Mouse (Mus musculus): ENCODE results near the gene Cdk18. TPM values are rescaled to one million over a fixed set of nuclear protein-coding genes. Genes with fewer than 3 reads are reported as not detected.
"Not testable (repeated sequence)": the region's sequence is repeated elsewhere in the genome, so short reads cannot be mapped to it uniquely, and the experiment has no call there.

Gene Cdk18
- polyA plus RNA-seq, 1 experiment from 2014 or later, result 33.7 TPM

GRCm38 (mm10) chr1:132168115-132168767 is 28.8 kb upstream of the Cdk18 start:
- Histone ChIP-seq H3K4me2 (replicated peaks; ENCODE audit: low read depth) (peak overlapping the region; percentile 55), H3K27ac (ENCODE audit: low read depth, low read length) (no peak overlapping the region), H3K4me3 (ENCODE audit: low read depth, low read length) (no peak overlapping the region), H3K27me3 (replicated peaks; ENCODE audit: control insufficient read depth, insufficient read depth, low read length) (0 out of 2 replicates have a peak, but pooled peaks cover 3% of the 10 kb centered on the region), H3K9ac (ENCODE audit: low read depth, low read length) (no peak overlapping the region), H3K9me3 (ENCODE audit: control insufficient read depth) (no peaks in the 10 kb centered on the region), H3K4me1 (replicated peaks; ENCODE audit: control insufficient read depth, insufficient read depth, low read length) (no peaks in the 10 kb centered on the region; the same call in 1 of the 2 replicates), H3K36me3 (ENCODE audit: control insufficient read depth, insufficient read depth) (no peaks in the 10 kb centered on the region)
- 7% methylated on average over 12 of the region's 12 CpGs for WGBS
- no peak for TF ChIP-seq CTCF (IDR thresholded peaks at IDR 0.05; ENCODE audit: low read depth)
- no peak for ATAC-seq

- Histone ChIP-seq H3K4me2 (replicated peaks; ENCODE audit: low read depth) (no peak overlapping the region), H3K4me1 (replicated peaks; ENCODE audit: control insufficient read depth, insufficient read depth, low read length) (no peaks in the 10 kb centered on the region; the same call in 1 of the 2 replicates), H3K4me3 (ENCODE audit: low read depth, low read length) (no peak overlapping the region), H3K36me3 (ENCODE audit: control insufficient read depth, insufficient read depth) (no peaks in the 10 kb centered on the region), H3K27me3 (replicated peaks; ENCODE audit: control insufficient read depth, insufficient read depth, low read length) (0 out of 2 replicates have a peak, but pooled peaks cover 5% of the 10 kb centered on the region), H3K9me3 (ENCODE audit: control insufficient read depth) (no peaks in the 10 kb centered on the region), H3K9ac (ENCODE audit: low read depth, low read length) (no peak overlapping the region), H3K27ac (ENCODE audit: low read depth, low read length) (no peak overlapping the region)
- WGBS, result 66% methylated on average over 3 of the region's 3 CpGs
- peak; percentile 58 for TF ChIP-seq CTCF (IDR thresholded peaks at IDR 0.05; ENCODE audit: low read depth)
- ATAC-seq, result no peak
Observed at GRCm38 (mm10) chr1:132165859-132166258, 26.4 kb upstream of the Cdk18 start.

GRCm38 (mm10) chr1:132164780-132165518 is 25.5 kb upstream of the Cdk18 start:
- 37% methylated on average over 13 of the region's 13 CpGs for WGBS
- H3K36me3 ChIP-seq (ENCODE audit: control insufficient read depth, insufficient read depth), result no peaks in the 10 kb centered on the region
- no peaks in the 10 kb centered on the region; the same call in 1 of the 2 replicates for H3K4me1 ChIP-seq (replicated peaks; ENCODE audit: control insufficient read depth, insufficient read depth, low read length)
- no peak for TF ChIP-seq CTCF (IDR thresholded peaks at IDR 0.05; ENCODE audit: low read depth)
- no peak overlapping the region for H3K4me3 ChIP-seq (ENCODE audit: low read depth, low read length)
- no peak for ATAC-seq
- 0 out of 2 replicates have a peak, but pooled peaks cover 5% of the 10 kb centered on the region for H3K27me3 ChIP-seq (replicated peaks; ENCODE audit: control insufficient read depth, insufficient read depth, low read length)
- H3K4me2 ChIP-seq (replicated peaks; ENCODE audit: low read depth), result no peak overlapping the region
- H3K27ac ChIP-seq (ENCODE audit: low read depth, low read length), result no peak overlapping the region
- no peaks in the 10 kb centered on the region for H3K9me3 ChIP-seq (ENCODE audit: control insufficient read depth)
- no peak overlapping the region for H3K9ac ChIP-seq (ENCODE audit: low read depth, low read length)

DNA sequence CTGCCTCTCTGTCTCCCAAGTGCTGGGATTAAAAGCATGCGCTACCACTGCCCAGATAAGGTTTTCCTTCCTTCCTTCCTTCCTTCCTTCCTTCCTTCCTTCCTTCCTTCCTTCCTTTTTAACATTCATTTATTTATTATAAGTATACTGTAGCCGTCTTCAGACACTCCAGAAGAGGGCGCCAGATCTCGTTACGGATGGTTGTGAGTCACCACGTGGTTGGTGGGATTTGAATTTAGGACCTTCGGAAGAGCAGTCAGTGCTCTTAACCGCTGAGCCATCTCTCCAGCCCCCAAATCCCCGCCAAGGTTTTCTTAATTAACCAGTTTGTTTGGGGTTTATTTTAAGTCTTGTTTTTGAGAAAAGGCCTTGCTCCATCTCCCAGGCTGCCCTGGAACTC is 23.1 kb upstream of the Cdk18 start:
- not testable (repeated sequence) for H3K9me3 ChIP-seq (ENCODE audit: control insufficient read depth); H3K4me3 ChIP-seq (ENCODE audit: low read depth, low read length); H3K9ac ChIP-seq (ENCODE audit: low read depth, low read length); H3K4me2 ChIP-seq (replicated peaks; ENCODE audit: low read depth); ATAC-seq; H3K4me1 ChIP-seq (replicated peaks; ENCODE audit: control insufficient read depth, insufficient read depth, low read length); H3K36me3 ChIP-seq (ENCODE audit: control insufficient read depth, insufficient read depth); H3K27ac ChIP-seq (ENCODE audit: low read depth, low read length)
- TF ChIP-seq CTCF (IDR thresholded peaks at IDR 0.05; ENCODE audit: low read depth), result peak; percentile 48
- H3K27me3 ChIP-seq (replicated peaks; ENCODE audit: control insufficient read depth, insufficient read depth, low read length), result peaks cover 11% of the 10 kb centered on the region; the same call in 1 of the 2 replicates
- WGBS, result 50% methylated on average over 9 of the region's 9 CpGs

DNA sequence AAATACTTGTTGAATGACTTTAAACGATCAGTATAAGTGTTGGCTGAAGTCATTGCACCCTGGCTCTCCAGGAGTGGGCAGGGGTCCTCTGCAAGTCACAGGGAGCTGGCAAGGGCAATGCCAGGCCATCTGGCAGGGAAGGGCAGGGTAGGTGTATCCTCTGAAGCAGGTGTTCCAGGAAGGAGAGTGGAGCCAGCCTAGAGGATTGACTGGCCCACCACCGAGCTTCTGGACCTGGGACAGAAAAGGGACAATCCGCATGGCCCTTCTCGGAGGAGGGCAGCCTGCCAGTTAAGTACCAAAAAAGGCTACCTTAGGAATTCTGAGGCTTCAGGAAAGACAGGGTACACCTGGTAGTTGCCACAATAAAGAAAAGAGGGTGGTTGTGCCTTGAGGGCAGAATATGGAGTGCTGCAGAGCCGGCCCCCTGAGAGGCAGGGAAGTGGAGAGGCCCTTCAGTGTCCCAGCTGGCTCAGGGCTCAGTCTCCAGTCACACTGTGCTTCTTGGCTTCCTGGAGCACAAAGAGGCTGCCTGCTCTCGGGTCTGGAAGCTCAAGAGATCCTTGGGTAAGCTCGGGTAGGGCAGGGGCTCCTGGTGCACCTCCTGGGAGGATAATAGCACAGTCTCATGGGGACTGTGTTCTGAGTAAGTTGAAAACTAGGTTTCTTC is 21.9 kb upstream of the Cdk18 start:
- no peak for TF ChIP-seq CTCF (IDR thresholded peaks at IDR 0.05; ENCODE audit: low read depth)
- Histone ChIP-seq H3K9ac (ENCODE audit: low read depth, low read length) (no peak overlapping the region), H3K9me3 (ENCODE audit: control insufficient read depth) (no peaks in the 10 kb centered on the region), H3K27ac (ENCODE audit: low read depth, low read length) (no peak overlapping the region), H3K36me3 (ENCODE audit: control insufficient read depth, insufficient read depth) (no peaks in the 10 kb centered on the region), H3K4me3 (ENCODE audit: low read depth, low read length) (no peak overlapping the region), H3K27me3 (replicated peaks; ENCODE audit: control insufficient read depth, insufficient read depth, low read length) (peaks cover 11% of the 10 kb centered on the region; the same call in 1 of the 2 replicates), H3K4me2 (replicated peaks; ENCODE audit: low read depth) (no peak overlapping the region), H3K4me1 (replicated peaks; ENCODE audit: control insufficient read depth, insufficient read depth, low read length) (peaks cover 3% of the 10 kb centered on the region; the same call in 1 of the 2 replicates)
- no peak for ATAC-seq
- 72% methylated on average over 7 of the region's 7 CpGs for WGBS

GRCm38 (mm10) chr1:132159681-132160080 is 20.2 kb upstream of the Cdk18 start:
- Histone ChIP-seq H3K27me3 (replicated peaks; ENCODE audit: control insufficient read depth, insufficient read depth, low read length) (peaks cover 10% of the 10 kb centered on the region; the same call in 1 of the 2 replicates), H3K4me3 (ENCODE audit: low read depth, low read length) (no peak overlapping the region), H3K36me3 (ENCODE audit: control insufficient read depth, insufficient read depth) (no peaks in the 10 kb centered on the region), H3K9ac (ENCODE audit: low read depth, low read length) (no peak overlapping the region), H3K9me3 (ENCODE audit: control insufficient read depth) (no peaks in the 10 kb centered on the region), H3K27ac (ENCODE audit: low read depth, low read length) (no peak overlapping the region), H3K4me2 (replicated peaks; ENCODE audit: low read depth) (no peak overlapping the region), H3K4me1 (replicated peaks; ENCODE audit: control insufficient read depth, insufficient read depth, low read length) (peaks cover 3% of the 10 kb centered on the region; the same call in 1 of the 2 replicates)
- 70% methylated on average over 4 of the region's 4 CpGs for WGBS
- no peak for TF ChIP-seq CTCF (IDR thresholded peaks at IDR 0.05; ENCODE audit: low read depth)
- ATAC-seq, result no peak
